Mouse (Mus musculus) cortical plate, adult 2 months (tissue): ENCODE results near the gene Dvl1. TPM values are rescaled to one million over a fixed set of nuclear protein-coding genes. Genes with fewer than 3 reads are reported as not detected.
A peak's percentile ranks its signal among the peaks of the same experiment; 100 is the strongest.

Experiments
- H3K27ac ChIP-seq: fragments of 200-500 bp; 2 replicates; pipeline ENCODE4 v1.5.1; 2012; ENCODE audit warnings: low read length, control low read depth, inconsistent platforms; ENCODE audit not compliant: insufficient read depth
- H3K4me1 ChIP-seq: fragments of 200-500 bp; 2 replicates; pipeline ENCODE4 v1.6.1; 2011; ENCODE audit warnings: low read length; ENCODE audit not compliant: control insufficient read depth, insufficient read depth
- H3K4me3 ChIP-seq: fragments of 200-500 bp; 2 replicates; pipeline ENCODE4 v1.5.1; 2011; ENCODE audit warnings: mild to moderate bottlenecking, low read length, control low read depth; ENCODE audit not compliant: insufficient read depth
- CTCF ChIP-seq: fragments of 200-500 bp; IDR thresholded peaks from 2 replicates; pipeline ENCODE4 v1.5.1; 2011; ENCODE audit warnings: mild to moderate bottlenecking, control low read depth, low read length; ENCODE audit not compliant: insufficient read depth; ENCODE audit errors: extremely low read depth
- POLR2A ChIP-seq: fragments of 200-500 bp; IDR thresholded peaks from 2 replicates; pipeline ENCODE4 v1.6.1; 2011; ENCODE audit warnings: mild to moderate bottlenecking, low read length, control low read depth; ENCODE audit not compliant: insufficient read depth; ENCODE audit errors: extremely low read depth
- polyA plus RNA-seq: library from polyadenylated mRNA; depleted of rRNA; stranded (reverse); fragments of >200 nt; gene quantifications from 2 replicates; pipeline ENCODE4 v1.2.3, GENCODE M21; 2012

The Dvl1 gene
- polyA plus RNA-seq, 1 experiment = 133 TPM

GRCm38 (mm10) chr4:155891011-155891471, 43.8 kb downstream of the Dvl1 start:
- H3K27ac ChIP-seq = 0 out of 2 replicates have a peak overlapping the region, but pooled peaks have one; percentile 7
- TF ChIP-seq POLR2A (no peak), CTCF (no peak)
- peaks cover 8% of the 10 kb centered on the region for H3K4me1 ChIP-seq
- peak overlapping the region; percentile 99 for H3K4me3 ChIP-seq

- Histone ChIP-seq H3K4me3 (peak within 1 kb of the TSS; percentile 99), H3K27ac (peak within 1 kb of the TSS; percentile 100), H3K4me1 (peaks cover 8% of the 10 kb centered on the region)
- TF ChIP-seq POLR2A = peak; percentile 45; the same call in 1 of the 2 replicates
- no peak for TF ChIP-seq CTCF
Measured at GRCm38 (mm10) chr4:155891551-155892001, 44.4 kb downstream of the Dvl1 start, which contains the start of the genes Pusl1 and Acap3. Pusl1 (minus strand) TSS chr4:155891781. Acap3 (plus strand) TSS chr4:155891822.

GRCm38 (mm10) chr4:155892017-155892416, 44.8 kb downstream of the Dvl1 start:
- peaks cover 8% of the 10 kb centered on the region for H3K4me1 ChIP-seq
- H3K27ac ChIP-seq = peak overlapping the region; percentile 100
- H3K4me3 ChIP-seq = peak overlapping the region; percentile 99
- TF ChIP-seq CTCF = no peak
- peak; percentile 52 for TF ChIP-seq POLR2A

GRCm38 (mm10) chr4:155892438-155893211, 45.4 kb downstream of the Dvl1 start:
- TF ChIP-seq CTCF (no peak), POLR2A (no peak)

GRCm38 (mm10) chr4:155893212-155893690, 46.0 kb downstream of the Dvl1 start:
- Histone ChIP-seq H3K27ac (no peak overlapping the region), H3K4me1 (peaks cover 8% of the 10 kb centered on the region), H3K4me3 (peak overlapping the region; percentile 99)
- TF ChIP-seq CTCF (no peak), POLR2A (no peak)

More at GRCm38 (mm10) chr4:155892438-155893211, 45.4 kb downstream of the Dvl1 start:
- Histone ChIP-seq H3K4me1 (peaks cover 8% of the 10 kb centered on the region), H3K27ac (peak overlapping the region; percentile 95), H3K4me3 (peak overlapping the region; percentile 99)

- Histone ChIP-seq H3K27ac (peak overlapping the region; percentile 79), H3K4me3 (peak overlapping the region; percentile 99), H3K4me1 (peaks cover 8% of the 10 kb centered on the region)
- TF ChIP-seq POLR2A (peak; percentile 43; the same call in 1 of the 2 replicates), CTCF (no peak)
Measured at GRCm38 (mm10) chr4:155894311-155894881, 47.2 kb downstream of the Dvl1 start.

GRCm38 (mm10) chr4:155895216-155895615, 48.0 kb downstream of the Dvl1 start:
- TF ChIP-seq POLR2A (no peak), CTCF (no peak)
- H3K4me3 ChIP-seq = peak overlapping the region; percentile 99
- H3K27ac ChIP-seq = peak overlapping the region; percentile 79
- H3K4me1 ChIP-seq = peaks cover 8% of the 10 kb centered on the region

GRCm38 (mm10) chr4:155895826-155896225, 48.6 kb downstream of the Dvl1 start:
- Histone ChIP-seq H3K4me1 (peaks cover 8% of the 10 kb centered on the region), H3K27ac (no peak overlapping the region), H3K4me3 (peak overlapping the region; percentile 99; the same call in 1 of the 2 replicates)
- TF ChIP-seq CTCF = no peak
- TF ChIP-seq POLR2A = no peak

- TF ChIP-seq POLR2A = no peak
- no peak for TF ChIP-seq CTCF
- H3K27ac ChIP-seq = no peak overlapping the region
- peaks cover 8% of the 10 kb centered on the region for H3K4me1 ChIP-seq
- no peak overlapping the region for H3K4me3 ChIP-seq
Measured at GRCm38 (mm10) chr4:155896461-155896860, 49.3 kb downstream of the Dvl1 start.

GRCm38 (mm10) chr4:155898318-155898717, 51.1 kb downstream of the Dvl1 start:
- no peak for TF ChIP-seq CTCF
- TF ChIP-seq POLR2A = no peak
- H3K4me3 ChIP-seq = no peak overlapping the region
- H3K27ac ChIP-seq = no peak overlapping the region
- peaks cover 6% of the 10 kb centered on the region; the same call in 1 of the 2 replicates for H3K4me1 ChIP-seq
